Mouse (Mus musculus): ENCODE measurements around the gene Asic4. TPM values are rescaled to one million over a fixed set of nuclear protein-coding genes. Genes with fewer than 3 reads are reported as not detected.
A peak's percentile ranks its signal among the peaks of the same experiment; 100 is the strongest.

Gene Asic4
- polyA plus RNA-seq, 1 experiment from 2014 or later: 0.18 TPM

DNA sequence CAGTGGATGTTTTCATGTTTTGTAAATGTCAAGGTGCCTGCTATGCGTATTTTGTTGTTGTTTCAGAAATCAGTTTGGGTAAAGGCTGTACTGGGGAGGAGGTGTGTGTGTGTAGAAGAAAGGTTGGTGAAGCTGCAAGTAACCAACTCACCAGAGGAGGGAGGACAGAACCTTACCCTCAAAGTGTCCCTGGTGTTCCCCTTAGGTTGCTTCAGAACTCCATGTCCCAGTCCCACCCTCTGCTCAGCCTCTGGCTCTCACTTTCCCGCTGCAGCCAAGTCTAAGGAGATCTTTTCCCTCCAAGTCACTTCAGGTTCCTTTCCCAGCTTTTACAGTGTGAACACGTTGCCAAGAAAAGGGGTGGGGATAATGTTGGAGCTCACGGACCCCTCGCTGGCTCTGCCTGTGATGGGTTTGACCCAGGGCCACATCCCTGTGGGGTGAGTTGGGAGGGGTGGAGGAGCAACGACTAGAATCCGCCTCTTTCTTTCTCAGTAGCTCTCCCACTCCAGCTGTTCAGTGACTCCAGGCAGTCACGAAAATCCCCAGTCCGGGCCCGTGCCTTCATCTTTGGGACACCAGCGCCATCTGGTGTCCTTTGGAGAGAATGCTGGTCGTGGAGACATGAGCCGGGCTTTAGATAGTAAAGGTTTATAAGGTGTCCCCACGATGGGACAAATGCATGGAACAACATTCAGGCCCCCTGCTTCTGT lies 17.1 kb downstream of the Asic4 start:
- Histone ChIP-seq H3K36me3 (ENCODE audit: control insufficient read depth, insufficient read depth, low read length) (no peaks in the 10 kb centered on the region), H3K9me3 (ENCODE audit: control insufficient read depth, low read length) (no peaks in the 10 kb centered on the region), H3K4me2 (ENCODE audit: low read depth, low read length) (peak overlapping the region; percentile 30), H3K27me3 (replicated peaks; ENCODE audit: control insufficient read depth, insufficient read depth, low read length) (peaks cover 4% of the 10 kb centered on the region), H3K4me3 (ENCODE audit: low read depth, low read length) (no peak overlapping the region), H3K4me1 (ENCODE audit: control insufficient read depth, insufficient read depth, low read length) (no peaks in the 10 kb centered on the region), H3K9ac (ENCODE audit: low read depth, low read length) (peak overlapping the region; percentile 28; the same call in 1 of the 2 replicates), H3K27ac (replicated peaks; ENCODE audit: low read depth, low read length) (no peak overlapping the region)
- peak; percentile 91 for DNase-seq (ENCODE audit: low spot score)
- 7% methylated on average over 14 of the region's 14 CpGs for WGBS
- peak; percentile 85 for ATAC-seq (ENCODE audit: low read depth)

DNA sequence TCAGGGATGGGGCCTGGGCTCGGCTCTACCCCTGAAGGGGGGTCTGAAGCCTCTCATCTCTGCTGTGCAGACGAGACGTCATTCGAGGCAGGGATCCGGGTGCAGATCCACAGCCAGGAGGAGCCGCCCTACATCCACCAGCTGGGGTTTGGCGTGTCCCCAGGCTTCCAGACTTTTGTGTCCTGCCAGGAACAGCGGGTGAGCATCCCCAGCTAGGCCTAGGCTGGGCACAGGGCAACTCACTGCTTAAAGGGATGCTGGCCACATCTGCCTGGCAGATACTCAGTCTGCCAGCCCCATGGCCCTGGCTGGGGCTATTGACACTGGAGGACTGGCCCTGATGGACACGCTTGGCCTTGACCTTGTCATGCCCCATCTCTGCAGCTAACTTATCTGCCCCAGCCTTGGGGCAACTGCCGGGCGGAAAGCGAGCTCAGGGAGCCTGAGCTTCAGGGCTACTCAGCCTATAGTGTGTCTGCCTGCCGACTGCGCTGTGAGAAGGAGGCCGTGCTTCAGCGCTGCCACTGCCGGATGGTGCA lies 19.1 kb downstream of the Asic4 start:
- no peak for ATAC-seq (ENCODE audit: low read depth)
- 72% methylated on average over 17 of the region's 17 CpGs for WGBS

DNA sequence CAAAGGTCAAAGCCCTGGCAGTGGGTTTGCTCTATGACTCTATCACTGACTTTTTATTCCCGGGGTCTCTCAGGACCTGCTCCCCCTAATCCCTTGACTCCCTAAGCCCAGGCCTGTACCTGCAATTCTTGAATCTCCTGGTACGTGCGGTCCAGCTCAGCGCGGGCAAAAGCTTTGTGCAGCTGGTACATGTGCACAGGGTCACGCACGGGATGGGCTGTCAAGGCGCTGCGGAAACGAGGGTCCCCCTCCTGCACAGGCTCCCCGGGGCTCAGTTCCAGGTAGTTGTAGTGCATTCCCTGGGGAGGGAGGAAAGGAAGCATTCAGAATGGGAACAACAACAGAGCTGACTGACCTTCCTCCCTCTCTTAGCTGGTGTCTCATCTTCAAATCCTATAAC lies 26.2 kb downstream of the Asic4 start:
- Histone ChIP-seq H3K27ac (replicated peaks; ENCODE audit: low read depth, low read length) (no peak overlapping the region), H3K36me3 (ENCODE audit: control insufficient read depth, insufficient read depth, low read length) (peaks cover 44% of the 10 kb centered on the region), H3K27me3 (replicated peaks; ENCODE audit: control insufficient read depth, insufficient read depth, low read length) (peaks cover 11% of the 10 kb centered on the region; the same call in 1 of the 2 replicates), H3K4me1 (ENCODE audit: control insufficient read depth, insufficient read depth, low read length) (peaks cover 9% of the 10 kb centered on the region), H3K9me3 (ENCODE audit: control insufficient read depth, low read length) (no peaks in the 10 kb centered on the region), H3K9ac (ENCODE audit: low read depth, low read length) (no peak overlapping the region), H3K4me3 (ENCODE audit: low read depth, low read length) (no peak overlapping the region), H3K4me2 (ENCODE audit: low read depth, low read length) (no peak overlapping the region)
- DNase-seq (ENCODE audit: low spot score) (no peak), ATAC-seq (ENCODE audit: low read depth) (no peak)
- 95% methylated on average over 11 of the region's 11 CpGs for WGBS

More for the DNA sequence above, 19.1 kb downstream of the Asic4 start:
- no peak overlapping the region for H3K4me2 ChIP-seq (ENCODE audit: low read depth, low read length)
- H3K4me1 ChIP-seq (ENCODE audit: control insufficient read depth, insufficient read depth, low read length): no peaks in the 10 kb centered on the region
- H3K36me3 ChIP-seq (ENCODE audit: control insufficient read depth, insufficient read depth, low read length): peaks cover 15% of the 10 kb centered on the region
- no peak for DNase-seq (ENCODE audit: low spot score)
- H3K4me3 ChIP-seq (ENCODE audit: low read depth, low read length): no peak overlapping the region
- no peaks in the 10 kb centered on the region for H3K9me3 ChIP-seq (ENCODE audit: control insufficient read depth, low read length)
- no peak overlapping the region for H3K27ac ChIP-seq (replicated peaks; ENCODE audit: low read depth, low read length)
- H3K9ac ChIP-seq (ENCODE audit: low read depth, low read length): no peak overlapping the region
- H3K27me3 ChIP-seq (replicated peaks; ENCODE audit: control insufficient read depth, insufficient read depth, low read length): peaks cover 4% of the 10 kb centered on the region

DNA sequence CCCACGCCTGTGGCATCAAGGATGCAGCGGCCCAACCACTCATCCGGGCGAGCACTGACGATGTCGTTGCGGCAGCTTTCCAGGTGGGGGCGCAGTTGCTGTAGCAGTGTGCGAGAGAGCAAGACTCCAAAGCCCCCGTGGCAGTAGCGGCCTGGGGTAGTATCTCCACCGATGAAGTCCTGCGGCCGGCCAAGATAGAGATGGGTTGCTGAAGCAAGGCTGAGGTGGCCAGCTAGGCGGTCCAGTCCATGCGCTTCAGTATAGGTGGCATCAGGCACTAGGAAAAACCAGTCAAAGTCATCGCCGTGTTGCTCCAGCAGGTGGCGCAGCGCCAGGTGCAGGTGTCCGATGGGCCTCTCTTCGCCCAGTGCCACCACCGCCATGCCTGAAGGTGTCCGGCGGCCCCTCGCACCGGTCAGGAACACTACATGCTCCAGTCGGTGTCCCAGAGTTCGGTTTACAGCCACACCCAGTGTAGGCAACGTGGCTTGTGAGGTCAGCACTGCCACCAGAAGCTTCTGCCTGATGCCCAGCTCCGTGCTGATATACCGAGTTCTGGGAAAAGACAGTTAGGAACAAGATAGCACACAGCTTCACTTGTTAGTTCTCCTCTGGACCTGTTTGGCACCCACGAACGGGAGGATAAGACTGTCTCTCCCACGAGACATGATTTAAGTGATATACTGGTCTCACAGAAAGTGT lies 27.2 kb downstream of the Asic4 start:
- Histone ChIP-seq H3K9me3 (ENCODE audit: control insufficient read depth, low read length) (no peaks in the 10 kb centered on the region), H3K27ac (replicated peaks; ENCODE audit: low read depth, low read length) (no peak overlapping the region), H3K4me1 (ENCODE audit: control insufficient read depth, insufficient read depth, low read length) (peaks cover 9% of the 10 kb centered on the region), H3K9ac (ENCODE audit: low read depth, low read length) (no peak overlapping the region), H3K36me3 (ENCODE audit: control insufficient read depth, insufficient read depth, low read length) (peaks cover 44% of the 10 kb centered on the region), H3K4me3 (ENCODE audit: low read depth, low read length) (peak overlapping the region; percentile 80), H3K4me2 (ENCODE audit: low read depth, low read length) (peak overlapping the region; percentile 71), H3K27me3 (replicated peaks; ENCODE audit: control insufficient read depth, insufficient read depth, low read length) (peaks cover 15% of the 10 kb centered on the region)
- DNase-seq (ENCODE audit: low spot score) (peak; percentile 73), ATAC-seq (ENCODE audit: low read depth) (peak; percentile 6; the same call in 1 of the 2 replicates)
- 17% methylated on average over 33 of the region's 35 CpGs for WGBS

DNA sequence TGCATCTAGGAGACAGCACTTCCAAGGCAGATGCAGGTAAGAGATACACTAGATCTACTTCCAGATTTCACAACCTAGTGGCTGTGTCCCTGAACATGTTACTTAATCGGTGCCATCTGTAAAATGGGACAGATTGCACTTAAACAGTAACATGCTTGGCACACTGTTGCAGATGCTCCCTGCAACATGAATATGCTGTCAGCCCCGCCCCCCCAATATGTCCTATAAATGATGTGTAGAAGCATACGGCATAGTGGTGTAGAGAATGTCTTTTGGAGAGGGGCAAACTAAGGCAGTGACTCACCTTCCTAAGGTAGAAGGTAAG lies 27.7 kb downstream of the Asic4 start:
- H3K27ac ChIP-seq (replicated peaks; ENCODE audit: low read depth, low read length): no peak overlapping the region
- no peak overlapping the region for H3K9ac ChIP-seq (ENCODE audit: low read depth, low read length)
- peaks cover 41% of the 10 kb centered on the region for H3K36me3 ChIP-seq (ENCODE audit: control insufficient read depth, insufficient read depth, low read length)
- DNase-seq (ENCODE audit: low spot score) (no peak), ATAC-seq (ENCODE audit: low read depth) (no peak)
- peak overlapping the region; percentile 80 for H3K4me3 ChIP-seq (ENCODE audit: low read depth, low read length)
- H3K27me3 ChIP-seq (replicated peaks; ENCODE audit: control insufficient read depth, insufficient read depth, low read length): peaks cover 20% of the 10 kb centered on the region
- H3K4me1 ChIP-seq (ENCODE audit: control insufficient read depth, insufficient read depth, low read length): peaks cover 9% of the 10 kb centered on the region
- H3K4me2 ChIP-seq (ENCODE audit: low read depth, low read length): peak overlapping the region; percentile 71
- WGBS: 30% methylated on average over 3 of the region's 3 CpGs
- no peaks in the 10 kb centered on the region for H3K9me3 ChIP-seq (ENCODE audit: control insufficient read depth, low read length)

DNA sequence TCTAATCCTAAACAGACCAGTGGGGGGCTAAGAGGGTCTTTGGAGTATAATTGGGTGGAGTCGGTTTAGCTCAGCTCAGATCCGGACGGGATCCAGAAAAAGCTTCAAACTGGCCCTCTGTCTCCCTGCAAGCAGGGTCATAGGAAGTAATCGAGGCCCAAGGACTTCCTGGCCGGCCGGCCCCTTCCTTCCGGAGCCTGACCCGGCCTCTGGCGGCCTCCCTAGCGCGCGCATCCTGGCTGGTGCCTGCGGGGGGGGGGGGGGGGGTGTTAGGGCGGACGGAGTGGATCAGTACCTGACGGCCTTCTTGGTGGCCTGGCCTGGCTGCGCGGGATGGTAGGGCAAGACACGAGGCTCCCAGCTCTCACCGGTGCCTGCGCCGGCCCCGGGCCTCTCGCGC lies 28.3 kb downstream of the Asic4 start:
- DNase-seq (ENCODE audit: low spot score) (peak; percentile 33), ATAC-seq (ENCODE audit: low read depth) (no peak)
- Histone ChIP-seq H3K27ac (replicated peaks; ENCODE audit: low read depth, low read length) (peak overlapping the region; percentile 64), H3K4me2 (ENCODE audit: low read depth, low read length) (peak overlapping the region; percentile 71), H3K36me3 (ENCODE audit: control insufficient read depth, insufficient read depth, low read length) (peaks cover 36% of the 10 kb centered on the region), H3K9me3 (ENCODE audit: control insufficient read depth, low read length) (no peaks in the 10 kb centered on the region), H3K4me1 (ENCODE audit: control insufficient read depth, insufficient read depth, low read length) (peaks cover 9% of the 10 kb centered on the region), H3K4me3 (ENCODE audit: low read depth, low read length) (peak overlapping the region; percentile 80), H3K27me3 (replicated peaks; ENCODE audit: control insufficient read depth, insufficient read depth, low read length) (peaks cover 25% of the 10 kb centered on the region), H3K9ac (ENCODE audit: low read depth, low read length) (peak overlapping the region; percentile 79)
- WGBS: 1% methylated on average over 12 of the region's 25 CpGs

DNA sequence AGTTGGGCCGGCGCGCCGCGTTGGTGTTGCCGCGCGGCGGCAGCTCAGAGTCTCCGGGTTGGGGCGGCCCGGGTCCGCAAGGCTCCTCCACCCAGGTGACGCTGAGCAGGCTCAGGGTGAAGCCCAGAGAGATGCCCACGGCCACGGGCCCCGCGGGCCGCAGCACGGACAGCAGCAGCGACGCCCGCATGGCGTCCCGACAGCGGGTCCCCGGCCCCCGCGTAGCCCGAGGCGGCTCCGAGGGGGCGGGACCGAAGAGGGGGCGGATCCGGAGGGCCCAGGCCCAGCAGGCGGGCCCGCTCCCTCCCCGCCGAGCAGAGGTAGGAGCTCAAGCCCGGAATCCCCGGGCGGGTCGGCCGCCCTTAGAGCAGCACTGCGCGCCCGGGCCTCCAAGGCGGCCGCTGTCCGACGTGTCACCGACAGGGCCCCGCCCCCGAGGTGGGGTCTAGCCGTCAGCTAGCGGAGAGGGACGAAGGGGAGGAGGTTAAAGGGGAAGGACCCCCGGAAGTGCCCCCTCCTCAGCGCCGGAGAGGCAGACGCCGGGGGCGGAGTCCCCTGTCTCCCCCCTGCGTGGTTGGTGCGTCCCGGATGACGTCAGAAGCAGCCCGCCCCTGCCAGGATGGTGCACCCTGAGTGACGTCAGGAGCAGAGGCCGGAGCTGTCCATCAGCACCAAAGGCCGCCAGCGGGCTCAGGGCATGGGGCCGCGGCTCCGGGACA lies 28.8 kb downstream of the Asic4 start, which contains the start of the genes Chpf and Tmem198:
Gene Chpf, minus strand, starts transcription at position 392 of the 719 bp plus-strand sequence.
Gene Tmem198, plus strand, starts transcription at position 617 of the 719 bp plus-strand sequence.
- peak within 1 kb of the TSS; percentile 79 for H3K9ac ChIP-seq (ENCODE audit: low read depth, low read length)
- peak within 1 kb of the TSS; percentile 71 for H3K4me2 ChIP-seq (ENCODE audit: low read depth, low read length)
- peaks cover 9% of the 10 kb centered on the region for H3K4me1 ChIP-seq (ENCODE audit: control insufficient read depth, insufficient read depth, low read length)
- H3K9me3 ChIP-seq (ENCODE audit: control insufficient read depth, low read length): no peaks in the 10 kb centered on the region
- peak within 1 kb of the TSS; percentile 64 for H3K27ac ChIP-seq (replicated peaks; ENCODE audit: low read depth, low read length)
- WGBS: 0% methylated on average over 21 of the region's 76 CpGs
- ATAC-seq (ENCODE audit: low read depth) (peak; percentile 91), DNase-seq (ENCODE audit: low spot score) (peak; percentile 99)
- H3K4me3 ChIP-seq (ENCODE audit: low read depth, low read length): peak within 1 kb of the TSS; percentile 80
- H3K36me3 ChIP-seq (ENCODE audit: control insufficient read depth, insufficient read depth, low read length): peaks cover 32% of the 10 kb centered on the region
- peaks cover 31% of the 10 kb centered on the region for H3K27me3 ChIP-seq (replicated peaks; ENCODE audit: control insufficient read depth, insufficient read depth, low read length)

DNA sequence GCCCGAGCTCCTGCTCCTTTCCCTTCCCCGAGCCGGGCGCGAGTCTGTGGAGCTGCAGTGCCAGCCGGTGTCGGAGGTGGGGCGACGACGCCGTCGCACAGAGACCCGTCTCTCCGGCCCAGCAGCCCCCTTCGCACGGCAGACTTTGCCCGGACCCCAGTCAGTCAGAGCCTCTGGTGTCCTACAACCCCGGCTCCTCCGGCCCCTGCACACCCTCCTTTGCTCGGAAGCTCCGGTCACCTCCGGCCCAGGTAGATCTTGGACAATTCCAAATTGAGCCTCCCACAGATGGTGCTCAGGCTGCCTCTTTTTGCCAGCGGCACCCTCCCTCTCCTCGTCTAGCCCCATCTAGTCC lies 29.4 kb downstream of the Asic4 start:
- Histone ChIP-seq H3K27me3 (replicated peaks; ENCODE audit: control insufficient read depth, insufficient read depth, low read length) (peaks cover 36% of the 10 kb centered on the region), H3K27ac (replicated peaks; ENCODE audit: low read depth, low read length) (no peak overlapping the region), H3K36me3 (ENCODE audit: control insufficient read depth, insufficient read depth, low read length) (peaks cover 26% of the 10 kb centered on the region), H3K4me2 (ENCODE audit: low read depth, low read length) (peak overlapping the region; percentile 71), H3K4me1 (ENCODE audit: control insufficient read depth, insufficient read depth, low read length) (peaks cover 9% of the 10 kb centered on the region), H3K9ac (ENCODE audit: low read depth, low read length) (peak overlapping the region; percentile 51; the same call in 1 of the 2 replicates), H3K4me3 (ENCODE audit: low read depth, low read length) (peak overlapping the region; percentile 80), H3K9me3 (ENCODE audit: control insufficient read depth, low read length) (no peaks in the 10 kb centered on the region)
- no peak for ATAC-seq (ENCODE audit: low read depth)
- DNase-seq (ENCODE audit: low spot score): no peak
- WGBS: under 1% methylated on average over 9 of the region's 24 CpGs

All from embryonic facial prominence, embryonic 14.5 days (tissue).